Mouse (Mus musculus) erythroblast, embryonic 14.5 days (primary cell): ENCODE data around the gene Letmd1.

ENCODE experiments used
- GATA1 ChIP-seq: IDR thresholded peaks from 2 replicates; pipeline ENCODE4 v1.6.1; 2012; ENCODE audit warnings: low read length, inconsistent platforms, mixed read lengths
- TAL1 ChIP-seq: IDR thresholded peaks from 3 replicates; pipeline ENCODE4 v1.6.1; 2012; ENCODE audit warnings: low read length, inconsistent platforms, mixed read lengths

GRCm38 (mm10) chr15:100429959-100430565, 38.8 kb upstream of the Letmd1 start:
- TF ChIP-seq TAL1, result no peak
- TF ChIP-seq GATA1, result no peak
